Mouse (Mus musculus): ENCODE data around the gene Nol12.

The Nol12 gene

DNA sequence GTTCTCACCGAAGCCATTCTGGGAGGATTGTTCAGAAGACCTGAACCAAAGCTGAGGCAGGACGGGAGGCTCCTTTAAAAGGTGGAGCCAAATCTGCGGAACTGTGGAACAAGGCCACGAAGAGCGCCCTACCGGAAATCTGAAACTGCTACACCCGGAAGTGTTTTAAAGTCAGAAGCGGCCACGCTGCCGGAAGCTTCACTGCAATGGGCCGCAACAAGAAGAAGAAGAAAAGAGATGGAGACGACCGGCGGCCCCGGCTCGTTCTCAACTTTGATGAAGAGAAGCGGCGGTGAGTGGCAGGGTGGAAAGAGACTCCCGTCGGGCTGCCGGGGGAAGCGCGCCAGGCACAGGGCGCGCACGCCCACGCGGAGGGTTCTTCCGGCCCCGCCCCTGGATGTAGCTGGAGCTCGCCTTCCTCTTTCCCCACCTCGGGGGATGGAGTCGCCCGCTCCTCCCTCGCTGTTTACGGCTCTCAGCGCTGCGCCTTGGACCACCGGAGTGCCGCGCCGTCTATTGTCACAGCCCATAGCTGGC lies at the start of gene Nol12:
Gene Nol12, plus strand, starts transcription at position 150 of the 537 bp plus-strand sequence.
- DNase-seq, result peak; percentile 88

DNA sequence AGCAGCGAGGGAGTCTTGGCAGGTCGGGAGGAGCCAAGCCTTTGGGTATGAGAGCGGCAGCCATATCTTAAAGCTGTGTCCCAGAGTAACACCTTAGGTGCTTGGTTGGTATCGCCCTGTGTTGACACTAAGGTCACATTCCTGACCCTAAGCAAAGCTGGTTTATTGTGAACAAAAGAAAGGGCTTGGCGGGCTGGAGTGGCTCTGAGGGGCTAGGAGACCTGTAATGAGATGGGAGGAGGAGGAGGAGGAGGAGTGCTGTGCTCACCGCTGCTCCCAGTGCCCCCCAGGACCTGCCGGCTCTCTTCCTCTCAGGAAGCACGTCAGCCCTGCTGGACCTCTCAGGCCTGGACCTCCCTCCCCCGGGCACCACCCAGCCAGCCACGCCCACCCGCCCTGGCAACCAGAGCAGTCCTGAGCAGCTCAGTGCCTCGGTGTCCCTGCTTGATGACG lies 45.3 kb upstream of the Nol12 start:
- DNase-seq, result no peak

DNA sequence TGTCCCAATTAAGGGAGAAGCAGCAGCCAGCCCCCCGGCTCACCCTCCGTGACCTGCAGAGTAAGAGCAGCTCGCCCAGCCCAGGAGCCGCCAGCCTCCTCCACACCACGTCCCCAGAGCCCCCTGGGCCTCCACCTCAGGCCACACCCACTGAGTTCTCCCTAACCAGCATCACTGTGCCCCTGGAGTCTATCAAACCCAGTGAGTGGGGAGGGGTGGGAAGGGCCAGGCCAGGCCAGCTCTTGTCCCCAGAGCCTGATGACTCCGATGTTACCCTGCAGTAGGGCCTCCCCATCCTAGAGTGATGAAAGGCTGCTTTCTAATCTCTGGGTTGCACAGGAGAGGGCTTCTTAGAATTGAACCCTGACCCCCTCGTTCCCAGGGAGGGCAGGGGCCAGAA lies 42.3 kb upstream of the Nol12 start:
- no peak for DNase-seq

DNA sequence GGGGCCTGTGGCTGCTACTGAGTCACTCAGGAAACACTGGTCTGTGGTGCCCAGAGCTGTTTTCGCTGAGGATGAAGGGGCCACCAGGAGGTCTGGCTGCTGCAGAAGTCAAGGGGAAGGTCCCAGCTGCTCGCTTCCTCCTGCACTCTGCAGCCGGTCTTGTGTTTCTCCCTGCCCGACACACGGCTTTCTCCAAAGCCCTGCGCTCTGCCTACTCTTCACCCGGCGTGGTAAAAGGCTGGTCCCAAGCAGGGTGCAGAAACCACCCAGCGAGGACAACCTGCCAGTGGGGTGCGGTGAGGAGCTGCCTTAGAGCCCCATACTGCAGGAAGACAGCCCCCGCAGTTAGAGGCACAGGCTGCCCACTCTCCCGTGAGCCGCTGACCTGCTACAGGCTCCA lies 40.0 kb upstream of the Nol12 start:
- DNase-seq, result no peak

DNA sequence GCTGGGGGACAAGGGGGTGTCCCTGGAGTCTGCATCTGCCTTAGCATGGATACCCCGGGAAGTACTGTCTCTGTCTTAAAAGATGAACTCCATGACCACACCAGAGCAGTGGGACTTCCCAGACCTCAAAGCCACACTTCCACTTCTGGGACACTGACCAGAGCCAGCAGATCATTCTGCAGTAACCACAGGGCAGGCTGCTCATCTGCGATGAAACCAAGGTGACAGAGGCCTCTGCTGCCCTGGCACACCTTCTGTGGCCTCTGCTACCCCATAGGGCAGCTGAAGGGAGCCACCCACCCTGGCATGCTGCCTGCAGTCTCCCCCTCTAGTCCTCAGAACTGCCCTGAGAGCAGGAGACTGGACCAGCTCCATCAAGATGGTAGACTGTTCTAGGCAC lies 39.0 kb upstream of the Nol12 start:
- no peak for DNase-seq

DNA sequence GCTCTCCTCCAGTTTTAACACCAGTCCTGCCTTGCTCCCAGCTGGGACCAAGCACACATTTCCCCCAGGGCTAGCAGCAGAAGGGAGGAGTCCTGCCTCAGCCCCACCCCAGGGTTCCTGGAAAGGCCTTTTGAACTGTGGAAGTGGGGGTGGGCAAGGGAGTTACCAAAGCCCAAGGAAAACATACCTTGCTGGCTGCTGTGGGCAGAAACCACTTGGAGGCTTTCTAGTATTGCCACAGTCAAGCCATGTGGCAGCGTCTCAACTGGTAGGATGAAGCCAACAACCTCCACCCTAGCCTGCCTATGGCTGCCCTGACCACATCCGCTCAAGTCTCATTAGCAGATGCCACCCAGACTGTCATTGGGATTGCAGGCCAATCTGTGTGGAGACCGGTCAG lies 38.6 kb upstream of the Nol12 start:
- DNase-seq, result no peak

DNA sequence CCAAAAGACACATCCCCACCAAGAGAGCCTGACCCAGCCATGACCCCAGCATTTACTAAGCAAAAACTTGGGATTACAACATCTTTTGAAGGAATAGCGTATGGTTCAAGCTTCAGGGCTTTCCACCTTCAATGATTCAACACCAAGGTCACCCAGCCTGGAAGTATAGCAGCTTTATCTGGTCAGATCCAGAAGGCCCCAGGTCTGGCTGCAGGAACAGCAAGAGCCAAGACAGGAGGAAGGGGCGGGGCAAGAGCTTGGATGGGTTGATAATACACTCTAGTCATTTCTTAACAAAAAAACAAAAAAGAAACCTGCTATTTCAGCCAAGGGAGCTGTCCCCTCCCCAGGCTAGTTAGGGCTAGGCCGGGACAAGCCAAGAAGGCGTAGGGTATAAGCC lies 37.2 kb upstream of the Nol12 start:
- no peak for DNase-seq

DNA sequence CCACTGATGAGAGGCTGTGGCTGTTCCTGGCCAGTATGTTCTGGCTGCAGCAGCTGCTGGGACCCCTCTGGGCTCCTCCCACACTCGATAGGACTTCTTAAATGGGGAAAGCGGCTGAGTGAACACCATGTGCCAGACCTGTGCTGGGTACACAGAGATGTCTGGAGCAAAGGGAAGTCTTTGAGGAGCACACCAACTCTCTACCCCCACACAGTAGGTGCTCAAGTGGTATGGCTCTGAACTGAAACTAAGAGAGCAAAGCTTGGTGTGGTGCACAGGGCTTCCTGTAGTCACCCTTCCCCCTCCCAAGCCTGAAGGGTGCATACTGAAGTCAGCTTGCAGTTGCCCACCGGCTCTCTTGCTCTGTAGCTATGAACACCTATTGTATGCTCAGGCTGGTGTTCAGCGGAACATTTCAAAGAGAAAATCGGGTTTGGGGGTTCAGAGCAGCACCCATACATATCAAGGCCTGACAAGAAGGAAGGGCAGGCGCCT lies 36.2 kb upstream of the Nol12 start:
- no peak for DNase-seq

DNA sequence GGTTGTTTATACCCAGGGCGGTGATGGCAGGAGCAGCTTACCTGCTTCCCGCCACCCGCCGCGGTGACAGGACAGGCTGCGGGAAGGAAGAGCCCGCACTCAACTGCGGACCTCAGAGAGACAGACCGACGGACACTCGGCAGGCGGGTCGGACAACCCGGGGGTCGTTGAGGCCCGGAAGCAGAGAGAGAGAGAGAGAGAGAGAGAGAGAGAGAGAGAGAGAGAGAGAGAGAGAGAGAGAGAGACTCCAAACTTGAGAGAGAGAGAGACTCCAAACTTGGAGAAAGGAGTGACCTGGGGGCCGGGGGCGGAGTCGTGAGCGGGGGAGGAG lies 35.4 kb upstream of the Nol12 start, which contains the start of gene Gm49510:
Gene Gm49510, plus strand, starts transcription at position 259 of the 331 bp plus-strand sequence.
- DNase-seq, result no peak

DNA sequence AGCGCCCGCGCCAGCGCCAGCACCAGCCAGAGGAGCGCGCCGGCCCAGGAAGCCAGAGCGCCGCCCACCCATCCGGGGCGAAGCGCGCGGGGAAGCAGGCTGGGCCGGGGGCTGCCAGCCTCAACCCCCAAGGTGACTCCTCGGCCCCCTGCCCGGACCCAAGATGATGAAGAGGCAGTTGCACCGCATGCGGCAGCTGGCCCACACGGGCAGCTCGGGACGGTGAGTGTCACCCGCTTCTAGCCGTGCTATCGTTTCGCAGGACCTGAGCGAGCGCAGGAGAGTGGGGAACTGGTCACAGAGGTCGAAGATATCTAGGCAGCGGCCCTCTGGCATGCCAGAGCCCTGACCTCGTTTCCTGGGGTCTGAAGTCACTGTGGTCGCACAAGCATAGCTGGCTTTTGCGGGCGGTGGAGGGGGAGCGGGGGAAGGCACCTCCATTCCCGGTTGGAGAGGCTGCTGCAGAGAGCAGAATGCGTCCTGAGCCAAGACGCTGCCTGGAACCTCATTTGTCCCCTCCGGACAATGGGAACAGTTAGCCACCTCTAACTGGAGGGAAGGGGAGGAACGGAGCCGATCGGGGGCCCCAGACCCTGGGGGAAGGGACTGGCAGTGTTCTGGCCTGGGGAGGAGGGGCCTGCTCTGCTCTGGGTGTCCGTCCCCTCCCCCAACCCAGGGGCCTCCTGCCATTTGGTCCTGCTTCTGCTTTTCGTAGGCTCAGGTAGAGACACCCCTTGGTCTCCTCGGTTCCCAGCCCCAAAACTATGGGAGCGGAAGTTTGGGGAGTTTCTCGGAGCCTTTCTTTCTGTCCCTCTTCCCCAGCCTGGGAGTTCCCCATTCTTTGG lies 34.8 kb upstream of the Nol12 start, which contains the start of gene Sh3bp1:
Gene Sh3bp1, plus strand, starts transcription at position 29 of the 845 bp plus-strand sequence.
- peak; percentile 88 for DNase-seq

DNA sequence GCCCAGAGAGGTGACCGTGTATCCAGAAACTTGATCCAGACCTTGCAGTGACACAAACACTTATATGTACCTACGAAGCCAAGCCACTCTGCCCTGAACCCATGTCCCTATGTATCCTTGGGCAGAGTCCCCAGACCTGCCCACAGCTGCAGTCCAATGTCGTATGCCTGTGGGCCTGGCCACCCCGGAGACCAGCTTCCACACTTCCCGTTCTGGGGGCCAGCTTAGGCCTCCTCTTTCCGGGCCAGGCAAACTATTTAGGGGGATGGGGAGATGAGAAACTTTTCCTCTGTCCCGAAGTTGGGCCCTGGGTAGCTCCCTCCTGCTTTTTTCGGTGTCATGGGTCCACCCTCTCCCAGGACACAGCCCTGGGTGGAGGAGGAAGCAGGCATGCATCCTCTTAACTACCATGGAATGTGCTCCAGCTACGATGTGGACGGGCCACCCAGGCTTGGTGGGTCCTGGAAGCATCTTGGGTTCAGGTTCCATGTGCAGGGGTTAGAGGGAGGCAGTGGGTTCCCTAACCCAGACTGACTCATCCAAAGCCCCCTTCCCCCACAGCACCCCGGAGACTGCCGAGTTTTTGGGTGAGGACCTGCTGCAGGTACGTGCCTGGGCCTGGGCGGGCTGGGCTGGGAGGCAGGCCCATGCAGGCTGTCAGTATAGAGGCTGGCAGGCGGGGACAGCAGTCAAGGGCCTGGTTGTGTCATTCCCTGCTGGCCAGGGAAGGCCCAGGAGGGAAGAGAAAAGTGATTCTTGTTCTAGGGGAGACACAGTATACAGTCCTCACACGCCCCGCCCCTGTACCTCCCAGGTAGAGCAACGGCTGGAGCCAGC lies 33.9 kb upstream of the Nol12 start:
- DNase-seq, result peak; percentile 32

DNA sequence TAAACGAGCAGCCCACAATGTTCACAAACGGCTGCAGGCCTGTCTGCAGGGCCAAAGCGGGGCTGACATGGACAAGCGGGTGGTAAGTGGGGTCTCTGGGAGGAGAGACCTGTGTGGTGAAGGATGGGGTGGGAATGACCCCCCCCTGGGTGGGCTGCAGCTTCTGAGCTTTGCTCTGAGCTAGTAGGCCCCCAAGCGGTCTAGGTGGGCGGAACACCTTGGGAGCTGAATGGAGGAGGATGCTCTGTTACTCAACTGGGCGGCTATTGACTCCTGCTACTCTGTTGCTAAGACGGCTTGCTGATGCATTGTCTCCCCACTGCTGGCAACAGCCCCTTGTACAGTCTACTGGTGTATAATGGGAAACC lies 33.3 kb upstream of the Nol12 start:
- no peak for DNase-seq

DNA sequence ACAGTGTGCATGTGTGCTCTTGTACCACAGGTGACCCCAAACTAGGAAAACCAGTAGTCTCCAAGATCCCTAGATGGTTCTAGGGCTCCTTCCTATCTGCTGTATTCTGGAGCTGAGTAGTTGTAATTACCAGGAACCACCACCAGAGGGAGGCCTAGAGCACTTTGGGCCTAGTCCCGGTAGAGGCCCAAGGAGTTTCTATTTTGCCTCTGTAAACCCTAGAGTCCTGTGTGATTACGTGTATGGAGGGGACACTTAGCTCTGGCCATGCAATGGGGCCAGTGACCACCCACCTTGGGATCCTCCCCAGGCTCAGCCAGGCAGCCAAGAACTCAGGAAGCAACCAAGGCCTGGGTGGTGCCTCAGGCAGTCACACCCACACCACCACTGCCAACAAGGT lies 31.5 kb upstream of the Nol12 start:
- DNase-seq, result peak; percentile 90

DNA sequence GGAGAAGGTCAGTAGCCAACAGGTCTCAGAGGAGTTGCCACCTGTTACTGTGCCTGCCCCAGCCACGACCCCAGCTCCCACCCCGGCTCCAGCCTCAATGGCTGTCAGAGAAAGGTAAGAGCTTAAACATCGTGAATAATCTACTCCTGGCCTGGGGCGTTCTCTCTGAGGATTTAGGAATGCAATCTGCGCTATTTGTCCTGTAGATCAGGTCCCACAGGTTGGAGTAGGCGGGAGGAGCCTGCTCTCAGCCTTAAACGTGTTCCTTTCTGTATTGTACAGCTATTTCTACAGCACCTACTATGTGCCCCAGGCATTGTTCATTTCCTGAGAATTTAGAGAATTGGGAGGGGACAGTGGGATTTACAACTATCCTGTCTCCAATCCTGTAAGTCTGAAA lies 26.3 kb upstream of the Nol12 start:
- no peak for DNase-seq

DNA sequence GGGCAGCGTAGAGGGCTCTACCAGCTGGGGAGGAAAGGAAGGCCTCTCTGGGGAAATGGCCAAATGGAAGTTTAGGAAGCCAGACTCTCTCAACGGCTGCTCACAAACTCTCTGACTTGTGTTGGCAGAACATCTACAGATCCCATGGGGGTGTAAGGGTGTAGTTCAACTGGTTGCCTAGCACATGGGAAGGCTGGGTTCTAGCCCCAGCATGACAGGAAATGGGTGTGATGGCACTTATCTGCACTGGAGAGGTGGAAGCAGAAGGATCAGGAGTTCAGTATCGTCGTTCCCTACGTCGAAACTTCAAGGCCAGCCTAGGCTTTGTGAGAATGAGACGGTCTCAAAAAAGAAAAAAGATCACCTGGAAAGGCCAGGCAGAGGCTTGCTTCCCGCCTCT lies 25.8 kb upstream of the Nol12 start:
- DNase-seq, result no peak

DNA sequence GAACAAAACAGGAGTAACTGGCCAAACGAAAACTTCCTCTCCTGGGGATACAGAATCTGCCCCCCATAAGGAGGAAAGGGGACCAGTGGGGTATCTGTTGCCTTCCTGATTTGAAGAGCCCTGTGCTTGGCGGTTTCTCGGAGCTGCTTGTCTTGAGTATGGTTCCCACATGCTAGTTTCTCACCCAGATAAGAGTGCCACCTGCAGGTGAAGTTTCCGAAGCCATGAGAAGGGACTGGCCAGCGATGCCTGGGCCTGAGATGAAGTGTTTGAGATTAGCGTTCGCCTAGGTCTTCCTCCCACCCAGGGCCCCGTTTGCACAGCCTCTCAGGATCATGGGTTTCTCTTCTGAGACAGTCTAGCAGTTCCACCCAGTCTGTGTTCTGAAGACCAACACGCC lies 22.7 kb upstream of the Nol12 start:
- peak; percentile 76 for DNase-seq

DNA sequence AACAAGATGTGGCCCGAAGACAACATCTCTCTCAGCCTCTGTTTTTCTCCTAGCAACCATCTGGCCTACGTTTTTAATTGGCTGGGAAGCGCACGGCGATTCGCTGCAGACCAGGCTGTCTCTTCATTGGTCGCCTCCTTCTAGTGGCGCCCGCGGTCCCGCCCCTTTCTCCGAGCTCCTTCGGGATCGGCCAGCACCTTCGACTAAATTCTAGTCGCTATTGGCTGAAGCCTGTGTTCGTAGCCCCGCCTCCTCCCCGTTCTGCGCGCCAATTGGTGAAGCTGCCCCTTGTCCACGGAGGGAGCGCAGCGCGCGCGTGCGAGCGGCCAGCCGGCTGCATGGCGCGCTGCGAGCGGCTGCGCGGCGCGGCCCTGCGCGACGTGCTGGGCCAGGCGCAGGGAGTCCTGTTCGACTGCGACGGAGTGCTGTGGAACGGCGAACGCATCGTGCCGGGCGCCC lies 21.1 kb upstream of the Nol12 start, which contains the start of gene Pdxp:
Gene Pdxp, plus strand, starts transcription at position 288 of the 459 bp plus-strand sequence.
- peak; percentile 98 for DNase-seq

DNA sequence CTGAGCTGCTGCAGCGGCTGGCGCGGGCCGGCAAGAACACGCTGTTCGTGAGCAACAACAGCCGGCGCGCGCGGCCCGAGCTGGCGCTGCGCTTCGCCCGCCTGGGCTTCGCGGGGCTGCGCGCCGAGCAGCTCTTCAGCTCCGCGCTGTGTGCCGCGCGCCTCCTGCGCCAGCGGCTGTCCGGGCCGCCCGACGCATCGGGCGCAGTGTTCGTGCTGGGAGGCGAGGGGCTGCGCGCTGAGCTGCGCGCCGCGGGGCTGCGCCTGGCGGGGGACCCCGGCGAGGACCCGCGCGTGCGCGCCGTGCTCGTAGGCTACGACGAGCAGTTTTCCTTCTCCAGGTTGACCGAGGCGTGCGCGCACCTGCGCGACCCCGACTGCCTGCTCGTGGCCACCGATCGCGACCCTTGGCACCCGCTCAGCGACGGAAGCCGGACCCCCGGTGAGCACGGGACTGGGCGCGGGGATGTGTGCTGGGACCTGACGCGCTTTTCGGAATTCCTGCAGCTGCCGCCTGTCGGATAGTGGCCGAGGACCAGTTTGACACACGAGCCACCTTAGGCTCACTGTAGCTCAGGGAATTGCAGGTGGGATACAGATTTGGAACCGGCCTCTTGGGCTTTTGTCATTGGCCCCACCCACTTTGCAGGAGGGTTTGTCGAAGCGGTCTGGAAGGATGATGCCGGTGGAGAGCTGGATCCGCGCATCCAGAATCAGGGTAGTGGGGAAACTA lies 20.5 kb upstream of the Nol12 start:
- peak; percentile 64 for DNase-seq

DNA sequence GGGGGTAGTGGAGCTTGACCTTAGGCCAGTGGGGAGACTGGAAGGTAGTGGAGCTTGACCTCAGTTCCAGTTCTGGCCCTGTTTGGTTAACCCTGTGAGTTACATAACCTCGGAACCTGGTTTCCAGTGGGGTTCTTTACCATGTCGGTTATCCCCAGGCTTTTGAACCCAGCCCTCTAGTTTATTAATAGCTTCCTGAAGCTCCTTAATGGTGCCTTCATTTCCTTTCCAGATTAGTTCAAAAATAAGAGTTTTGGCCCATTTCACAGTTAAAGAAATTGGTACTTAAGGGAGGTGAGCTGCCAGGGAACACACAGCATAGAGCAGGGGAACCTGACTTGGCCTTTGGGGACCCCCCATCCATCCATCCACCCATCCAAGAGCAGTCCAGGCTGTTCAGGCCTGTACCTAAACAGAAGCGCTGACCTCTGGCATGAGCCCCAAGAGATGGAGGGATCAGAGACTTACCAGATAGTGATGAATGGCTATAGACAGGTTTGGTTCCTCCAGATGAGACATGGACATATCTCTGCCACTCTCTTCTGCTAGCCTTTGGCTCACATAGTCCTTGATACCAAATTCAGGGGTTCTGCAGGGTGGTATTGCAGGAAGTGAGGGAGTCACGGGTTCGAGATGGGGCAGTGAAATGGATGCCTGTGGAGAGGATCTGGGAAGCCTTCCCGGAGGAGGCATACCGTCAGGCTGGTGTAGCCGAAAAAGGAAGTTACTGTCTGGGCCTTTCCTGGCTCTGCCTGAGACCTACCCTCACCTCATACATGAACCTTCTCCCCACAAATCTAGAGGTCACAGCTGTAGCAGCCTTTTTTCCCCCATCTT lies 19.7 kb upstream of the Nol12 start:
- DNase-seq, result no peak

DNA sequence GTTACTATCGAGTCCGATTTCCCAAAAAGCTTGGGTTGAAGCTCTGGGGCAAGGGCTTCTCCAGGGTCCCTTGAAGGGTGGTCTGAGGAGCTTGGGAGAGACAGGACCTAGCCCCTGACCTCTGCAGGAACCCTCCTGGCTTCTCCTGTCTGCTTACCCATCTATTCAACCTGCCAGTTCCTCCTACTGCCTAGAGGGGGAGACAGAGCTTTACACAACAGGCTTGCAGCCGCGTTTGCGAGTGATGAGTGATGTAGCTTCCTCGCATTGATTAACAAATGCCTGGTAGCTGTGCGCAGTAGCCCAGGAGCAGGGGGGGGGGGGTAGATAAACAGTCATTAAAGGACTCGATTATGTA lies 19.1 kb upstream of the Nol12 start:
- DNase-seq, result peak; percentile 81

DNA sequence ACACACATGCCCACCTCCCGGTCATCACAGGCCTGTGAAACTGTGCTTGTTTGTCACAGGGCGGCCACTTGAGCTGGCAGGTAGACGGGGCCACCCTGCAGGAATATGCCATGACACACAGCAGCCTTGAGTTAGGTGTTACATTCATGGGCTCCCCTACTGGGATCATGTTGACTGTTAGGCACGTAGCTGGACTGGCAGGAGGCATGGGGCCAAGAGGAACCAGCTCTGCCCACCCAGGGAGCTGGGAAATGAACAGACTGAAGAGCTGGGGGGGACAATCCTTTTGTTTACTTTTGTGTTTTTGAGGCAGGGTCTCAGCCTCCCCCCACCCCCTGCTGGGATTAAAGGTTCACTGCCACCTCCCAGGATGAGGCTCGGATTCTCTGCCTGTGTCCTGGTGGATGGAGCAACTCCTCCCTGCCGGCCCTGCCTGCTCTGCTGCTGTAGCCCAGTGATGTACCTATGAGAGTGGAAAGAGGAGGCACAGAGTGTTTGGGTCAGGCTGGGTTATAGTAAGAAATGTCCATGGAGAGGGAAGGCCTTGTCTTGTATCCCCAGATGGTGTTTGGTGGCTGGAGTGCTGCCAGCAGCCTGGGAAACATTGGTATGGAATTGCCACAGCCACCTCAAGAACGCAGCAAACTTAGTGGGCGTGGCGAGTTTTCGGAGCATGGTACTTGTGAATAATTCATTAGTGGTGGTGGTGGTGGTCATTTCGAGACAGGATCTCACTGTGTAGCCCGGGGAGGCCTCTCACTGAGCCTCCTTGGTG lies 18.5 kb upstream of the Nol12 start:
- peak; percentile 60 for DNase-seq
